Mouse (Mus musculus) forebrain, embryonic 16.5 days (tissue): ENCODE data around the gene Sept5. TPM values are rescaled to one million over a fixed set of nuclear protein-coding genes. Genes with fewer than 3 reads are reported as not detected.

ENCODE experiments used
- ATAC-seq: fragments of 200-750 bp; cut with Nextera tagmentation; 2 replicates; pipeline ENCODE4 v1.8.0; 2017; ENCODE audit warnings: mild to moderate bottlenecking, moderate library complexity
- H3K27ac ChIP-seq: fragments of 300-500 bp; sonication (generic); 2 replicates; pipeline ENCODE4 v1.5.1; 2014; ENCODE audit warnings: low read length, control low read depth
- H3K27me3 ChIP-seq: fragments of 300-500 bp; sonication (generic); replicated peaks from 2 replicates; pipeline ENCODE4 v1.6.1; 2014; ENCODE audit warnings: low read length; ENCODE audit not compliant: control insufficient read depth, insufficient read depth
- H3K36me3 ChIP-seq: fragments of 300-500 bp; sonication (generic); 2 replicates; pipeline ENCODE4 v1.6.1; 2014; ENCODE audit not compliant: control insufficient read depth, insufficient read depth
- H3K4me1 ChIP-seq: fragments of 300-500 bp; sonication (generic); replicated peaks from 2 replicates; pipeline ENCODE4 v1.6.1; 2014; ENCODE audit warnings: low read length; ENCODE audit not compliant: control insufficient read depth, insufficient read depth
- H3K4me2 ChIP-seq: fragments of 300-500 bp; sonication (generic); 2 replicates; pipeline ENCODE4 v1.6.1; 2014; ENCODE audit warnings: mild to moderate bottlenecking, low read length, control low read depth
- H3K4me3 ChIP-seq: fragments of 300-500 bp; sonication (generic); replicated peaks from 2 replicates; pipeline ENCODE4 v1.5.1; 2014; ENCODE audit warnings: mild to moderate bottlenecking, low read length, control low read depth
- H3K9ac ChIP-seq: fragments of 300-500 bp; sonication (generic); replicated peaks from 2 replicates; pipeline ENCODE4 v1.6.1; 2014; ENCODE audit warnings: low read depth, low read length, control low read depth
- H3K9me3 ChIP-seq: fragments of 300-500 bp; sonication (generic); 2 replicates; pipeline ENCODE4 v1.6.1; 2016; ENCODE audit warnings: low read length; ENCODE audit not compliant: control insufficient read depth
- WGBS: fragments of 180-500 bp; shearing (Covaris S2); extraction: QIAGEN DNeasy Blood & Tissue Kit; methylation state at CpG from one replicate; pipeline ENCODE4 v1.1.7; 2014; 5-methylcytosine and 5-hydroxymethylcytosine counted together
- polyA plus RNA-seq: library from polyadenylated mRNA; unstranded; fragments of >200 nt; fragmentation: Nextera tagmentation; extraction: Ambion mirVana; gene quantifications from 2 replicates; pipeline ENCODE4 v1.2.1, GENCODE M21; 2015

Gene Sept5
- polyA plus RNA-seq, 1 experiment from 2014 or later, result 228 TPM

- no peak overlapping the region for H3K27ac ChIP-seq
- no peak overlapping the region for H3K9ac ChIP-seq
- H3K4me3 ChIP-seq, result no peak overlapping the region
- no peak overlapping the region for H3K4me2 ChIP-seq
- no peaks in the 10 kb centered on the region for H3K27me3 ChIP-seq
- 84% methylated on average over 6 of the region's 6 CpGs for WGBS
- no peaks in the 10 kb centered on the region for H3K36me3 ChIP-seq
- ATAC-seq, result no peak
- H3K4me1 ChIP-seq, result no peaks in the 10 kb centered on the region
- H3K9me3 ChIP-seq, result no peaks in the 10 kb centered on the region
These were observed 23.8 kb upstream of the Sept5 start for GRCm38 (mm10) chr16:18653290-18654160.

DNA sequence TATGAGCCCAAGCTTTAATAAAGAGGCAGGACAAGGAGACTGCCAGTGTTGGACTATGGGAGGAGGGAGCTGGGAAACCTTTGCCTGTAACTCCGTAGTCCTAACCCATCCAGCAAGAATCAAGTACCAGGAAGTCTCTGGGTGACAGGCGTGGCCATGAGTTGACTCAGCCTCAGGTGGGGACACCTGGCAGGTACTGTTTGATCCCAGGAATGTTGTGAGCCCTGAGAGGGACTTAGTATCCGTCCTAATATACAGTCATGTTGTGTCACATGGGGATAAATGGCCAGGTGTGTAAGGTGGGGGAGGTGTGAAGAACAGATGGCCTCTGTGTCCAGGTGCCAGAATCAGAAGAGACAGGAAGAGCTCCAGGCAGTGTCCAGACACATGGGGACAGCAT, 19.4 kb upstream of the Sept5 start:
- no peak overlapping the region for H3K27ac ChIP-seq
- no peak overlapping the region for H3K9ac ChIP-seq
- H3K4me3 ChIP-seq, result no peak overlapping the region
- WGBS, result 61% methylated on average over 3 of the region's 3 CpGs
- no peaks in the 10 kb centered on the region for H3K9me3 ChIP-seq
- ATAC-seq, result no peak
- H3K4me2 ChIP-seq, result no peak overlapping the region
- no peaks in the 10 kb centered on the region for H3K27me3 ChIP-seq
- no peaks in the 10 kb centered on the region for H3K36me3 ChIP-seq
- no peaks in the 10 kb centered on the region for H3K4me1 ChIP-seq

GRCm38 (mm10) chr16:18645329-18645728, 15.6 kb upstream of the Sept5 start:
- Histone ChIP-seq H3K27ac (no peak overlapping the region), H3K27me3 (no peaks in the 10 kb centered on the region), H3K4me3 (no peak overlapping the region), H3K9me3 (no peaks in the 10 kb centered on the region), H3K36me3 (no peaks in the 10 kb centered on the region), H3K9ac (no peak overlapping the region), H3K4me1 (no peaks in the 10 kb centered on the region), H3K4me2 (no peak overlapping the region)
- no peak for ATAC-seq
- WGBS, result 77% methylated on average over 6 of the region's 6 CpGs

DNA sequence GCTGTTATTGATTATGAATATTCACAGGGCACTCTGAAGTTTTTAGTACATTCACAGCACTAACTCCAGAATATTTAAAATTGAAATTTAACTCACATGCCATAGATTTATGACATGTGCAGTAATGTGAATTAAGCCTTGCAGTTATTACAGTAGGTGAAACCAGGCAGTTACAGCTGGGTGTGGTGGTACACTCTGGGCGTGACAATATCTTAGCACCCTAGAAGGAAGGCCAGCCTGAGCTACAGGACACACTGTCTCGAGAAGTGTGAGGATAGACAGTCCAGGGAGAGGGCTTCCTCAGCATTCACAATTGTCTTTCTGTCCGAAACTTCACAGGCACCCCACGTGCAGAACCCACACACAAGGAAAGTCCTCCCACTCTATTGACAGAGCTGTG, 14.7 kb upstream of the Sept5 start:
- Histone ChIP-seq H3K9me3 (no peaks in the 10 kb centered on the region), H3K27ac (no peak overlapping the region), H3K4me2 (no peak overlapping the region), H3K27me3 (no peaks in the 10 kb centered on the region), H3K4me3 (no peak overlapping the region), H3K4me1 (no peaks in the 10 kb centered on the region), H3K36me3 (no peaks in the 10 kb centered on the region), H3K9ac (no peak overlapping the region)
- ATAC-seq, result no peak
- 79% methylated on average over 4 of the region's 4 CpGs for WGBS

GRCm38 (mm10) chr16:18643406-18643998, 13.7 kb upstream of the Sept5 start:
- Histone ChIP-seq H3K27me3 (no peaks in the 10 kb centered on the region), H3K36me3 (no peaks in the 10 kb centered on the region), H3K9ac (no peak overlapping the region), H3K4me3 (no peak overlapping the region), H3K9me3 (no peaks in the 10 kb centered on the region), H3K4me2 (no peak overlapping the region), H3K27ac (no peak overlapping the region), H3K4me1 (no peaks in the 10 kb centered on the region)
- 81% methylated on average over 11 of the region's 11 CpGs for WGBS
- no peak for ATAC-seq

GRCm38 (mm10) chr16:18642897-18643296, 13.1 kb upstream of the Sept5 start:
- no peak overlapping the region for H3K4me3 ChIP-seq
- H3K9ac ChIP-seq, result no peak overlapping the region
- H3K27me3 ChIP-seq, result no peaks in the 10 kb centered on the region
- no peak overlapping the region for H3K4me2 ChIP-seq
- H3K36me3 ChIP-seq, result no peaks in the 10 kb centered on the region
- 77% methylated on average over 4 of the region's 4 CpGs for WGBS
- no peaks in the 10 kb centered on the region for H3K9me3 ChIP-seq
- H3K4me1 ChIP-seq, result no peaks in the 10 kb centered on the region
- ATAC-seq, result no peak
- H3K27ac ChIP-seq, result no peak overlapping the region

- no peaks in the 10 kb centered on the region for H3K27me3 ChIP-seq
- no peaks in the 10 kb centered on the region for H3K36me3 ChIP-seq
- no peak overlapping the region for H3K9ac ChIP-seq
- no peak overlapping the region for H3K27ac ChIP-seq
- H3K4me2 ChIP-seq, result no peak overlapping the region
- H3K4me3 ChIP-seq, result no peak overlapping the region
- no peak for ATAC-seq
- no peaks in the 10 kb centered on the region for H3K4me1 ChIP-seq
- H3K9me3 ChIP-seq, result no peaks in the 10 kb centered on the region
- 56% methylated on average over 7 of the region's 7 CpGs for WGBS
These were observed 12.5 kb upstream of the Sept5 start for GRCm38 (mm10) chr16:18642291-18642690.

DNA sequence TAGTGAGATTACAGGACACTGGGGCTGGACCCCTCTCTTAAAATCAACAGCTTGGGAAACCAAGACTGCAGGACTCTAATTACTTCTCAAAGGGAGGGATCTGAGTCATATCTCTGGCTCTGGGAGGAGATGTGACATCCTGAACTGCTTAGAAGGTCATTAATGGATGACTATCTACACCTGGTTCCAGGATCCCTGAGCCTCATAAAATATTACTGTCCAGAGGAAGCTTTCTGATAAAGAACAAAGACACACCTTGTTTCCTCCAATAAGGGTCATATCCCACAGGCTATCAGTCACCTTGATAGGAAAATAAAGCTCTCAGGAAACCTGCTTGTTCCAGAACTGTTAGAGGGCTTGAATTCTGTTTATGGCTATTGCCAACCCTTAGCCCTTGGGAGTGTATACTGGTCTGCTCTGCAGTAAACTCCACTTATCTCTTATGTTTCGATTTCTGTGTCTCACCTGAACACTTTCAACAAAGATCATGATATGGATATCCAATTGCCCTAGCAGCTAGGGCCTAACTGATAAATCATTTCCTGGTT, 9.7 kb upstream of the Sept5 start:
- Histone ChIP-seq H3K9ac (no peak overlapping the region), H3K36me3 (no peaks in the 10 kb centered on the region), H3K27ac (no peak overlapping the region), H3K4me1 (no peaks in the 10 kb centered on the region), H3K4me2 (no peak overlapping the region), H3K9me3 (no peaks in the 10 kb centered on the region), H3K4me3 (no peak overlapping the region), H3K27me3 (no peaks in the 10 kb centered on the region)
- 85% methylated on average over 1 of the region's 1 CpGs for whole genome bisulfite sequencing
- no peak for ATAC-seq

GRCm38 (mm10) chr16:18638396-18638795, 8.6 kb upstream of the Sept5 start:
- no peak overlapping the region for H3K4me2 ChIP-seq
- no peaks in the 10 kb centered on the region for H3K36me3 ChIP-seq
- no peak for ATAC-seq
- no peak overlapping the region for H3K9ac ChIP-seq
- H3K27ac ChIP-seq, result no peak overlapping the region
- H3K27me3 ChIP-seq, result no peaks in the 10 kb centered on the region
- 56% methylated on average over 2 of the region's 2 CpGs for WGBS
- H3K4me1 ChIP-seq, result no peaks in the 10 kb centered on the region
- H3K9me3 ChIP-seq, result no peaks in the 10 kb centered on the region
- no peak overlapping the region for H3K4me3 ChIP-seq
